Mouse (Mus musculus) cerebellum, adult 9-11 months (tissue): ENCODE measurements around the gene Pkp3.

Experiments
- DNase-seq: peaks from one replicate; pipeline ENCODE4 v3.0.0; 2022

Gene Pkp3

GRCm38 (mm10) chr7:141094487-141095205 lies 16.6 kb downstream of the Pkp3 start:
- no peak for DNase-seq

- DNase-seq = no peak
Measured at GRCm38 (mm10) chr7:141096021-141096420, 18.0 kb downstream of the Pkp3 start.

GRCm38 (mm10) chr7:141096649-141097056 lies 18.6 kb downstream of the Pkp3 start:
- DNase-seq = no peak

GRCm38 (mm10) chr7:141097177-141097576 lies 19.2 kb downstream of the Pkp3 start:
- DNase-seq = no peak

- no peak for DNase-seq
Measured at GRCm38 (mm10) chr7:141099911-141100691, 22.1 kb downstream of the Pkp3 start, which contains the start of gene Sigirr. Gene Sigirr (minus strand): TSS chr7:141100572.

- no peak for DNase-seq
Measured at GRCm38 (mm10) chr7:141103161-141103560, 25.1 kb downstream of the Pkp3 start.

- no peak for DNase-seq
Measured at GRCm38 (mm10) chr7:141115874-141116273, 37.9 kb downstream of the Pkp3 start.

GRCm38 (mm10) chr7:141117636-141118035 lies 39.6 kb downstream of the Pkp3 start, which contains the start of gene Ano9:
Gene Ano9 (minus strand): TSS chr7:141117806.
- DNase-seq = no peak

GRCm38 (mm10) chr7:141119487-141119886 lies 41.5 kb downstream of the Pkp3 start:
- no peak for DNase-seq

- DNase-seq = no peak
Measured at GRCm38 (mm10) chr7:141120605-141121004, 42.6 kb downstream of the Pkp3 start.

- DNase-seq = no peak
Measured at GRCm38 (mm10) chr7:141121051-141121531, 43.1 kb downstream of the Pkp3 start.

GRCm38 (mm10) chr7:141122245-141122644 lies 44.2 kb downstream of the Pkp3 start, which contains the start of gene Ptdss2:
Gene Ptdss2 (plus strand): TSS chr7:141122382.
- DNase-seq = no peak

GRCm38 (mm10) chr7:141122689-141123516 lies 44.9 kb downstream of the Pkp3 start:
- DNase-seq = peak; percentile 96

- no peak for DNase-seq
Measured at GRCm38 (mm10) chr7:141123517-141123856, 45.5 kb downstream of the Pkp3 start.

- peak; percentile 89 for DNase-seq
Measured at GRCm38 (mm10) chr7:141131024-141131820, 53.2 kb downstream of the Pkp3 start.

GRCm38 (mm10) chr7:141131904-141132755 lies 54.1 kb downstream of the Pkp3 start:
- DNase-seq = no peak
